Mouse (Mus musculus): ENCODE measurements at regions not wholly inside any gene's neighbourhood (a gene's known extent, or its start where the extent isn't known, plus 50 kb on each side); places are given as distances from the start of the nearest gene placed in this dataset.

- Histone ChIP-seq H3K36me3 (ENCODE audit: control insufficient read depth, insufficient read depth, low read length, poor library complexity, severe bottlenecking) (no peaks in the 10 kb centered on the region), H3K4me3 (ENCODE audit: insufficient read depth in 1 of 2, low read depth in 1 of 2, low read length in 2 of 2, poor library complexity in 1 of 2, severe bottlenecking in 1 of 2) (no peak overlapping the region), H3K9me3 (ENCODE audit: control insufficient read depth, insufficient read depth, low read depth, low read length) (no peaks in the 10 kb centered on the region), H3K27ac (ENCODE audit: insufficient read depth, low read depth, low read length, poor library complexity, severe bottlenecking) (no peak overlapping the region), H3K4me1 (ENCODE audit: control insufficient read depth in 2 of 2, insufficient read depth in 2 of 2, low read length in 2 of 2, poor library complexity in 1 of 2) (no peaks in the 10 kb centered on the region), H3K9ac (ENCODE audit: insufficient read depth, low read depth, low read length, poor library complexity, severe bottlenecking) (no peak overlapping the region)
- no peak for TF ChIP-seq ZNF384 (IDR thresholded peaks at IDR 0.05; ENCODE audit: low read depth, low read length)
- no peak for TF ChIP-seq CHD2 (IDR thresholded peaks at IDR 0.05; ENCODE audit: low read depth, low read length)
- no peak for TF ChIP-seq HCFC1 (IDR thresholded peaks at IDR 0.05; ENCODE audit: borderline replicate concordance, insufficient read depth, low read length)
- TF ChIP-seq ZC3H11A (IDR thresholded peaks at IDR 0.05; ENCODE audit: borderline replicate concordance, low read depth, low read length) = no peak
- TF ChIP-seq MAFK (IDR thresholded peaks at IDR 0.05; ENCODE audit: insufficient read depth, low read depth, low read length) = no peak
- no peak for DNase-seq (ENCODE audit: low read depth, low spot score)
- in situ Hi-C loops (cut with MboI; ENCODE audit: low sequenced_read_pairs in 2 of 2, unreplicated experiment in 2 of 2) = no loop called here
Observed at GRCm38 (mm10) chr6:78551666-78552352, 83.1 kb upstream of the Reg3g start.

- TF ChIP-seq ZC3H11A (IDR thresholded peaks at IDR 0.05; ENCODE audit: borderline replicate concordance, low read depth, low read length) (no peak), HCFC1 (IDR thresholded peaks at IDR 0.05; ENCODE audit: borderline replicate concordance, insufficient read depth, low read length) (no peak), CHD2 (IDR thresholded peaks at IDR 0.05; ENCODE audit: low read depth, low read length) (no peak), MAFK (IDR thresholded peaks at IDR 0.05; ENCODE audit: insufficient read depth, low read depth, low read length) (no peak), ZNF384 (IDR thresholded peaks at IDR 0.05; ENCODE audit: low read depth, low read length) (no peak)
- in situ Hi-C loops (cut with MboI; ENCODE audit: low sequenced_read_pairs in 2 of 2, unreplicated experiment in 2 of 2) = no loop called here
- H3K9ac ChIP-seq (ENCODE audit: insufficient read depth, low read depth, low read length, poor library complexity, severe bottlenecking) = no peak overlapping the region
- H3K27ac ChIP-seq (ENCODE audit: insufficient read depth, low read depth, low read length, poor library complexity, severe bottlenecking) = no peak overlapping the region
- no peaks in the 10 kb centered on the region for H3K4me1 ChIP-seq (ENCODE audit: control insufficient read depth in 2 of 2, insufficient read depth in 2 of 2, low read length in 2 of 2, poor library complexity in 1 of 2)
- no peaks in the 10 kb centered on the region for H3K9me3 ChIP-seq (ENCODE audit: control insufficient read depth, insufficient read depth, low read depth, low read length)
- no peaks in the 10 kb centered on the region for H3K36me3 ChIP-seq (ENCODE audit: control insufficient read depth, insufficient read depth, low read length, poor library complexity, severe bottlenecking)
- no peak for DNase-seq (ENCODE audit: low read depth, low spot score)
- H3K4me3 ChIP-seq (ENCODE audit: insufficient read depth in 1 of 2, low read depth in 1 of 2, low read length in 2 of 2, poor library complexity in 1 of 2, severe bottlenecking in 1 of 2) = no peak overlapping the region
Observed at GRCm38 (mm10) chr6:78548476-78548875, 79.8 kb upstream of the Reg3g start.

DNA sequence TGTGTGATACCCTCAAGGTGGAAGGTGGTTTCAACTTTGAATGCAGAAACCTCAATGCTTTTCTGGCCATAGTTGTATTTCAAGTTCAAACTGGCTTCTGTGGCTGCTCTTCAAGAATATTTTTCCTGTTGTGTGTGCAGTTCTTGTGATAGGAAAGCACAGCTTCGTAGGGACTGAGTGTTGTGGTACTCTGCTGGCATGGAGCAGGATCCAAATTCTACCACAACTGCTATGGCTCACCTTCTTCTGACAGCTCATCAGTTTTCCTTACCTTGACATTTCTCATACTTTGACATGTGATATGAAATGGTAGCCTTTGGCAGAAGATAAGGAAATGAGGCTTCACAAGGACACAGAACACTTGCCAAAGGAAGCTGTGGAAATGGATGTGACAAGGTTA lies 79.0 kb upstream of the Reg3g start:
- H3K4me3 ChIP-seq (ENCODE audit: insufficient read depth in 1 of 2, low read depth in 1 of 2, low read length in 2 of 2, poor library complexity in 1 of 2, severe bottlenecking in 1 of 2) = no peak overlapping the region
- no peaks in the 10 kb centered on the region for H3K4me1 ChIP-seq (ENCODE audit: control insufficient read depth in 2 of 2, insufficient read depth in 2 of 2, low read length in 2 of 2, poor library complexity in 1 of 2)
- H3K9me3 ChIP-seq (ENCODE audit: control insufficient read depth, insufficient read depth, low read depth, low read length) = no peaks in the 10 kb centered on the region
- no peak overlapping the region for H3K9ac ChIP-seq (ENCODE audit: insufficient read depth, low read depth, low read length, poor library complexity, severe bottlenecking)
- no peak for TF ChIP-seq CHD2 (IDR thresholded peaks at IDR 0.05; ENCODE audit: low read depth, low read length)
- no peak overlapping the region for H3K27ac ChIP-seq (ENCODE audit: insufficient read depth, low read depth, low read length, poor library complexity, severe bottlenecking)
- H3K36me3 ChIP-seq (ENCODE audit: control insufficient read depth, insufficient read depth, low read length, poor library complexity, severe bottlenecking) = no peaks in the 10 kb centered on the region
- no peak for DNase-seq (ENCODE audit: low read depth, low spot score)
- in situ Hi-C loops (cut with MboI; ENCODE audit: low sequenced_read_pairs in 2 of 2, unreplicated experiment in 2 of 2) = no loop called here

GRCm38 (mm10) chr6:78544238-78544637 lies 75.6 kb upstream of the Reg3g start:
- Histone ChIP-seq H3K4me1 (ENCODE audit: control insufficient read depth in 2 of 2, insufficient read depth in 2 of 2, low read length in 2 of 2, poor library complexity in 1 of 2) (no peaks in the 10 kb centered on the region), H3K9me3 (ENCODE audit: control insufficient read depth, insufficient read depth, low read depth, low read length) (no peaks in the 10 kb centered on the region), H3K4me3 (ENCODE audit: insufficient read depth in 1 of 2, low read depth in 1 of 2, low read length in 2 of 2, poor library complexity in 1 of 2, severe bottlenecking in 1 of 2) (no peak overlapping the region), H3K27ac (ENCODE audit: insufficient read depth, low read depth, low read length, poor library complexity, severe bottlenecking) (no peak overlapping the region), H3K9ac (ENCODE audit: insufficient read depth, low read depth, low read length, poor library complexity, severe bottlenecking) (no peak overlapping the region), H3K36me3 (ENCODE audit: control insufficient read depth, insufficient read depth, low read length, poor library complexity, severe bottlenecking) (no peaks in the 10 kb centered on the region)
- TF ChIP-seq ZNF384 (IDR thresholded peaks at IDR 0.05; ENCODE audit: low read depth, low read length) (no peak), ZC3H11A (IDR thresholded peaks at IDR 0.05; ENCODE audit: borderline replicate concordance, low read depth, low read length) (peak; percentile 75; the same call in 1 of the 2 replicates)
- in situ Hi-C loops (cut with MboI; ENCODE audit: low sequenced_read_pairs in 2 of 2, unreplicated experiment in 2 of 2) = no loop called here
- peak; percentile 37 for DNase-seq (ENCODE audit: low read depth, low spot score)

DNA sequence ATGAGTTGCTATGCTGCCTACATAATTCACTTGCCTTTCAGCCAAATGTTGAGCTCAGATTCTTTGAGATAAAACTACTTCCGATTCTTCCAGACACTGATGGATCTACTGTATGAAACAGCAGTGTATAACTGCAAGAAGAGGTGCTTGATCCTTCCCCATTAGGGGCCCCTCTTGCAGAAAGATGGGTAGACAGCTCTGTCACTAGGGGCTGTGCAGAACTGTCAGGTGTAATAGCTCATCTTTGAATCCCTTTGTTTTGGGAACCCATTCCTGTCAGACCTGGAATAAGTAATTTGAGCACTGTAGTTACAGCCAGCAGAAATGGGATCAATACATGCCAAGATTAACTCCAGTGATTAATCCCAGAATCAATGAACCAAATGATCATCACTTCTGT lies 68.8 kb upstream of the Reg3g start:
- TF ChIP-seq HCFC1 (IDR thresholded peaks at IDR 0.05; ENCODE audit: borderline replicate concordance, insufficient read depth, low read length) (no peak), CHD2 (IDR thresholded peaks at IDR 0.05; ENCODE audit: low read depth, low read length) (no peak), MAFK (IDR thresholded peaks at IDR 0.05; ENCODE audit: insufficient read depth, low read depth, low read length) (no peak), ZC3H11A (IDR thresholded peaks at IDR 0.05; ENCODE audit: borderline replicate concordance, low read depth, low read length) (no peak), ZNF384 (IDR thresholded peaks at IDR 0.05; ENCODE audit: low read depth, low read length) (no peak)
- Histone ChIP-seq H3K9me3 (ENCODE audit: control insufficient read depth, insufficient read depth, low read depth, low read length) (no peaks in the 10 kb centered on the region), H3K4me1 (ENCODE audit: control insufficient read depth in 2 of 2, insufficient read depth in 2 of 2, low read length in 2 of 2, poor library complexity in 1 of 2) (no peaks in the 10 kb centered on the region), H3K36me3 (ENCODE audit: control insufficient read depth, insufficient read depth, low read length, poor library complexity, severe bottlenecking) (no peaks in the 10 kb centered on the region), H3K27ac (ENCODE audit: insufficient read depth, low read depth, low read length, poor library complexity, severe bottlenecking) (no peak overlapping the region), H3K4me3 (ENCODE audit: insufficient read depth in 1 of 2, low read depth in 1 of 2, low read length in 2 of 2, poor library complexity in 1 of 2, severe bottlenecking in 1 of 2) (no peak overlapping the region), H3K9ac (ENCODE audit: insufficient read depth, low read depth, low read length, poor library complexity, severe bottlenecking) (no peak overlapping the region)
- in situ Hi-C loops (cut with MboI; ENCODE audit: low sequenced_read_pairs in 2 of 2, unreplicated experiment in 2 of 2) = no loop called here
- no peak for DNase-seq (ENCODE audit: low read depth, low spot score)
